Mouse (Mus musculus): ENCODE data around the gene Ptgds. TPM values are rescaled to one million over a fixed set of nuclear protein-coding genes. Genes with fewer than 3 reads are reported as not detected.

Ptgds gene
- polyA plus RNA-seq, 1 experiment from 2014 or later = 4.6 TPM

Other genes with a start within 250 kb of the Ptgds start
- gene Tubb4b, start 245.3 kb downstream of the Ptgds start, polyA plus RNA-seq (2015; fragmentation: Nextera tagmentation; extraction: Ambion mirVana) = 600 and 657 TPM in 2 replicates
- gene Slc34a3, start 235.7 kb downstream of the Ptgds start, polyA plus RNA-seq (2015; fragmentation: Nextera tagmentation; extraction: Ambion mirVana) = 5.0 and 5.6 TPM in 2 replicates
- gene Rnf224, start 233.3 kb downstream of the Ptgds start, polyA plus RNA-seq (2015; fragmentation: Nextera tagmentation; extraction: Ambion mirVana) = 0.14 and 0.29 TPM in 2 replicates
- gene Rnf208, start 227.8 kb downstream of the Ptgds start, polyA plus RNA-seq (2015; fragmentation: Nextera tagmentation; extraction: Ambion mirVana) = 19.0 and 24.8 TPM in 2 replicates
- gene Cysrt1, start 227.6 kb downstream of the Ptgds start, polyA plus RNA-seq (2015; fragmentation: Nextera tagmentation; extraction: Ambion mirVana) = 1.4 and 2.3 TPM in 2 replicates
- gene AL732309.1, start 223.2 kb downstream of the Ptgds start, polyA plus RNA-seq (2015; fragmentation: Nextera tagmentation; extraction: Ambion mirVana) = 4.3 and 5.5 TPM in 2 replicates
- gene Tmem203, start 214.6 kb downstream of the Ptgds start, polyA plus RNA-seq (2015; fragmentation: Nextera tagmentation; extraction: Ambion mirVana) = 22.8 and 23.2 TPM in 2 replicates
- gene Tprn, start 207.4 kb downstream of the Ptgds start, polyA plus RNA-seq (2015; fragmentation: Nextera tagmentation; extraction: Ambion mirVana) = 20.7 and 23.6 TPM in 2 replicates
- 200 and 212 TPM in 2 replicates for gene Ssna1, start 197.6 kb downstream of the Ptgds start, polyA plus RNA-seq (2015; fragmentation: Nextera tagmentation; extraction: Ambion mirVana)
- 95.8 and 103 TPM in 2 replicates for gene Anapc2, start 197.6 kb downstream of the Ptgds start, polyA plus RNA-seq (2015; fragmentation: Nextera tagmentation; extraction: Ambion mirVana)
- not detected in 2 replicates for gene Tmem210, start 181.9 kb downstream of the Ptgds start, polyA plus RNA-seq (2015; fragmentation: Nextera tagmentation; extraction: Ambion mirVana)
- 0.43 and 1.8 TPM in 2 replicates for gene Lrrc26, start 180.1 kb downstream of the Ptgds start, polyA plus RNA-seq (2015; fragmentation: Nextera tagmentation; extraction: Ambion mirVana)
- 1.4 TPM in 2 replicates for gene Grin1, start 150.9 kb downstream of the Ptgds start, polyA plus RNA-seq (2015; fragmentation: Nextera tagmentation; extraction: Ambion mirVana)
- gene Man1b1, start 137.7 kb downstream of the Ptgds start, polyA plus RNA-seq (2015; fragmentation: Nextera tagmentation; extraction: Ambion mirVana) = 40.2 and 40.8 TPM in 2 replicates
- 46.0 and 48.6 TPM in 2 replicates for gene Dpp7, start 113.7 kb downstream of the Ptgds start, polyA plus RNA-seq (2015; fragmentation: Nextera tagmentation; extraction: Ambion mirVana)
- gene Uap1l1, start 104.4 kb downstream of the Ptgds start, polyA plus RNA-seq (2015; fragmentation: Nextera tagmentation; extraction: Ambion mirVana) = 105 and 122 TPM in 2 replicates
- 46.8 and 48.8 TPM in 2 replicates for gene Sapcd2, start 97.7 kb downstream of the Ptgds start, polyA plus RNA-seq (2015; fragmentation: Nextera tagmentation; extraction: Ambion mirVana)
- 12.1 and 15.6 TPM in 2 replicates for gene Entpd2, start 74.2 kb downstream of the Ptgds start, polyA plus RNA-seq (2015; fragmentation: Nextera tagmentation; extraction: Ambion mirVana)
- gene Npdc1, start 70.7 kb downstream of the Ptgds start, polyA plus RNA-seq (2015; fragmentation: Nextera tagmentation; extraction: Ambion mirVana) = 40.9 and 48.2 TPM in 2 replicates
- 0.18 TPM in 1 of 2 replicates, not detected in the other for gene Fut7, start 46.8 kb downstream of the Ptgds start, polyA plus RNA-seq (2015; fragmentation: Nextera tagmentation; extraction: Ambion mirVana)
- gene Abca2, start 41.3 kb downstream of the Ptgds start, polyA plus RNA-seq (2015; fragmentation: Nextera tagmentation; extraction: Ambion mirVana) = 2.8 and 3.7 TPM in 2 replicates
- 2.2 and 3.0 TPM in 2 replicates for gene Clic3, start 13.2 kb downstream of the Ptgds start, polyA plus RNA-seq (2015; fragmentation: Nextera tagmentation; extraction: Ambion mirVana)
- gene Paxx, start 9.0 kb downstream of the Ptgds start, polyA plus RNA-seq (2015; fragmentation: Nextera tagmentation; extraction: Ambion mirVana) = 28.0 and 33.2 TPM in 2 replicates
- gene Lcn12, start 23.9 kb upstream of the Ptgds start, polyA plus RNA-seq (2015; fragmentation: Nextera tagmentation; extraction: Ambion mirVana) = not detected in 2 replicates
- 57.5 and 65.2 TPM in 2 replicates for gene Fbxw5, start 30.7 kb upstream of the Ptgds start, polyA plus RNA-seq (2015; fragmentation: Nextera tagmentation; extraction: Ambion mirVana)
- 5.4 and 8.3 TPM in 2 replicates for gene C8g, start 31.7 kb upstream of the Ptgds start, polyA plus RNA-seq (2015; fragmentation: Nextera tagmentation; extraction: Ambion mirVana)
- gene Traf2, start 76.9 kb upstream of the Ptgds start, polyA plus RNA-seq (2015; fragmentation: Nextera tagmentation; extraction: Ambion mirVana) = 26.7 and 32.4 TPM in 2 replicates
- 339 and 367 TPM in 2 replicates for gene Edf1, start 87.8 kb upstream of the Ptgds start, polyA plus RNA-seq (2015; fragmentation: Nextera tagmentation; extraction: Ambion mirVana)
- 297 and 389 TPM in 2 replicates for gene Mamdc4, start 104.8 kb upstream of the Ptgds start, polyA plus RNA-seq (2015; fragmentation: Nextera tagmentation; extraction: Ambion mirVana)
- gene Phpt1, start 105.2 kb upstream of the Ptgds start, polyA plus RNA-seq (2015; fragmentation: Nextera tagmentation; extraction: Ambion mirVana) = 163 and 190 TPM in 2 replicates
- 1.7 and 2.9 TPM in 2 replicates for gene Ajm1, start 111.7 kb upstream of the Ptgds start, polyA plus RNA-seq (2015; fragmentation: Nextera tagmentation; extraction: Ambion mirVana)
- gene Rabl6, start 138.5 kb upstream of the Ptgds start, polyA plus RNA-seq (2015; fragmentation: Nextera tagmentation; extraction: Ambion mirVana) = 65.5 and 69.7 TPM in 2 replicates
- 0.13 and 0.16 TPM in 2 replicates for gene Ccdc183, start 147.6 kb upstream of the Ptgds start, polyA plus RNA-seq (2015; fragmentation: Nextera tagmentation; extraction: Ambion mirVana)
- gene Tmem141, start 152.0 kb upstream of the Ptgds start, polyA plus RNA-seq (2015; fragmentation: Nextera tagmentation; extraction: Ambion mirVana) = 22.2 and 23.8 TPM in 2 replicates
- 3.5 and 4.7 TPM in 2 replicates for gene Fcna, start 158.0 kb upstream of the Ptgds start, polyA plus RNA-seq (2015; fragmentation: Nextera tagmentation; extraction: Ambion mirVana)
- not detected in 2 replicates for gene Lcn8, start 183.1 kb upstream of the Ptgds start, polyA plus RNA-seq (2015; fragmentation: Nextera tagmentation; extraction: Ambion mirVana)
- gene Lcn5, start 187.9 kb upstream of the Ptgds start, polyA plus RNA-seq (2015; fragmentation: Nextera tagmentation; extraction: Ambion mirVana) = not detected in 2 replicates
- gene Lcn6, start 206.7 kb upstream of the Ptgds start, polyA plus RNA-seq (2015; fragmentation: Nextera tagmentation; extraction: Ambion mirVana) = not detected in 2 replicates
- gene Lcn10, start 212.7 kb upstream of the Ptgds start, polyA plus RNA-seq (2015; fragmentation: Nextera tagmentation; extraction: Ambion mirVana) = not detected in 2 replicates
- not detected in 2 replicates for gene Obp2a, start 230.0 kb upstream of the Ptgds start, polyA plus RNA-seq (2015; fragmentation: Nextera tagmentation; extraction: Ambion mirVana)
- 87.2 and 98.7 TPM in 2 replicates for gene Bmyc, start 236.7 kb upstream of the Ptgds start, polyA plus RNA-seq (2015; fragmentation: Nextera tagmentation; extraction: Ambion mirVana)

Measured in intestine, embryonic 15.5 days (tissue).